Mouse (Mus musculus) thymus, adult 2 months (tissue): ENCODE results near the gene Vmn1r32.

ENCODE experiments used
- CTCF ChIP-seq: fragments of 200-500 bp; IDR thresholded peaks from 2 replicates; pipeline ENCODE4 v1.5.1; 2012; ENCODE audit warnings: mild to moderate bottlenecking, control low read depth, low read length, moderate library complexity, borderline replicate concordance; ENCODE audit not compliant: control insufficient read depth, poor library complexity, insufficient read depth; ENCODE audit errors: extremely low read depth
- POLR2A ChIP-seq: fragments of 200-500 bp; IDR thresholded peaks from 2 replicates; pipeline ENCODE4 v1.6.1; 2012; ENCODE audit warnings: mild to moderate bottlenecking, low read length, control low read depth, moderate library complexity; ENCODE audit not compliant: control insufficient read depth, poor library complexity, insufficient read depth; ENCODE audit errors: extremely low read depth

DNA sequence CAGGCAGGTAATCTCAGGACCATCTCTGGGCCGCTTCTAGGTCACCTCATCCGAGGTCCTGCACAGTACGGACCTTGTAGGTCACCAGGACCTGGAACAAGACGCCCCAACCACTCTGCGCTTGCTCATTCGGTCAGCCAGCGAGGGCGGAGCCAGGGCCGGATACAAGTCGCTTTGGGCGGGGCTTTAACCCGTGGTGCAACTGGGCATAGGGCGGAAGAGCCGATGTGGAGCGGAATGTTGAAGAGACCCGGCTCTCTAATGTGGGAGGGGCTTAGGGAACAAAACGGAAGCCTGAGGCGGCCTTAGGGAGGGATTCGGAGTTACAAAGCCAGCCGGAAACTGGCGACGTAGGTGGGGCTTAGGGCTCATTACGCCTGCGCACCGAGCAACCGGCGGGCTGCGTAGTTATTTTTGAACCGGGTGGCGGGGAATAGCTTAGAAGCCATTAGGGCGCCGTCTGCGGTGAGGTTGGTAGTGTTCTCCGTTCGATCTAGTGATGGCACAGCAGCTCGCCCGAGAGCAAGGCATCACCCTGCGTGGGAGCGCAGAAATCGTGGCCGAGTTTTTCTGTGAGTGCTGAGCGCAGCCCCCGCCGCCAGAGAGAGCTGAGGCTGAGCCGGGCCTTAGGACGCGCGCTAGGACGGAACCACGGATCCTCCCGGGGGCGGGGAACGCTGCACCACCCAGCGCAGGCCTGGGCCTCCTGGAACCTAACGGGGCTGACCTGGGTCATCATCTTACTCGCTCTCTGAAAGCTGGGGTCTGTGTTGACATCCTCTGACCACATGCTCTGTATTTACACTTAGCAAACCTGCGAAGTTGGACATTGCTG lies 24.7 kb downstream of the Vmn1r32 start, which contains the start of gene Mad2l1:
- TF ChIP-seq POLR2A (no peak), CTCF (no peak)
